Mouse (Mus musculus) T-cell, adult 2 months (primary cell): ENCODE results near the gene Zfand3.

ENCODE experiments used
- DNase-seq: peaks from one replicate; pipeline ENCODE4 v3.0.0; 2022; ENCODE audit warnings: low spot score

Gene Zfand3

GRCm38 (mm10) chr17:30194629-30195445 lies 190.3 kb downstream of the Zfand3 start:
- no peak for DNase-seq

GRCm38 (mm10) chr17:30195591-30196183 lies 191.2 kb downstream of the Zfand3 start:
- no peak for DNase-seq

GRCm38 (mm10) chr17:30196401-30197279 lies 192.1 kb downstream of the Zfand3 start:
- peak; percentile 34 for DNase-seq

GRCm38 (mm10) chr17:30197280-30198030 lies 192.9 kb downstream of the Zfand3 start:
- DNase-seq = peak; percentile 56

GRCm38 (mm10) chr17:30198422-30198821 lies 193.9 kb downstream of the Zfand3 start:
- no peak for DNase-seq

- peak; percentile 48 for DNase-seq
These were observed 195.1 kb downstream of the Zfand3 start for GRCm38 (mm10) chr17:30199374-30200247.

- no peak for DNase-seq
These were observed 195.8 kb downstream of the Zfand3 start for GRCm38 (mm10) chr17:30200283-30200682.

GRCm38 (mm10) chr17:30205062-30205825 lies 200.7 kb downstream of the Zfand3 start:
- no peak for DNase-seq

GRCm38 (mm10) chr17:30210262-30210661 lies 205.7 kb downstream of the Zfand3 start:
- DNase-seq = no peak

GRCm38 (mm10) chr17:30210936-30211335 lies 206.4 kb downstream of the Zfand3 start:
- no peak for DNase-seq

GRCm38 (mm10) chr17:30212647-30213046 lies 208.1 kb downstream of the Zfand3 start:
- DNase-seq = no peak

- DNase-seq = no peak
These were observed 208.8 kb downstream of the Zfand3 start for GRCm38 (mm10) chr17:30213371-30213770.

GRCm38 (mm10) chr17:30214393-30214792 lies 209.9 kb downstream of the Zfand3 start:
- no peak for DNase-seq

GRCm38 (mm10) chr17:30215741-30216140 lies 211.2 kb downstream of the Zfand3 start:
- DNase-seq = no peak

GRCm38 (mm10) chr17:30221677-30222076 lies 217.1 kb downstream of the Zfand3 start:
- no peak for DNase-seq

- DNase-seq = no peak
These were observed 217.8 kb downstream of the Zfand3 start for GRCm38 (mm10) chr17:30222361-30222760.

GRCm38 (mm10) chr17:30222837-30223236 lies 218.3 kb downstream of the Zfand3 start:
- no peak for DNase-seq

- no peak for DNase-seq
These were observed 220.7 kb downstream of the Zfand3 start for GRCm38 (mm10) chr17:30225030-30225740.
